In genomic region chr7:84779276-84779825, GRCm38 (mm10) we compare ENCODE assay signal across 8 mouse cellular contexts.
DNase-seq lines count a peak whose midpoint lies in the region; ATAC-seq and TF ChIP-seq lines count a peak whose summit lies in the region.

No protein-coding gene starts in this region.

- TF ChIP-seq CTCF in midbrain, postnatal 0 days (IDR thresholded peaks at IDR 0.05), result peak; percentile 88

- TF ChIP-seq POLR2A in limb, embryonic 14.5 days (IDR thresholded peaks at IDR 0.05; ENCODE audit: borderline replicate concordance, extremely low read depth, insufficient read depth, insufficient read length), result no peak

- no peaks in the 10 kb centered on the region for H3K27me3 ChIP-seq in embryonic facial prominence, embryonic 13.5 days
- H3K27me3 ChIP-seq in limb, embryonic 14.5 days (ENCODE audit: control insufficient read depth, insufficient read depth, low read length), result no peaks in the 10 kb centered on the region
- no peaks in the 10 kb centered on the region for H3K27me3 ChIP-seq in midbrain, postnatal 0 days (ENCODE audit: insufficient read depth, low read length)

- no peaks in the 10 kb centered on the region for H3K36me3 ChIP-seq in embryonic facial prominence, embryonic 13.5 days
- H3K36me3 ChIP-seq in limb, embryonic 14.5 days (ENCODE audit: control insufficient read depth, insufficient read depth, low read length), result no peaks in the 10 kb centered on the region
- H3K36me3 ChIP-seq in midbrain, postnatal 0 days (ENCODE audit: insufficient read depth, low read length), result no peaks in the 10 kb centered on the region

- no peak overlapping the region for H3K27ac ChIP-seq in embryonic facial prominence, embryonic 13.5 days
- no peak overlapping the region for H3K27ac ChIP-seq in limb, embryonic 14.5 days (replicated peaks; ENCODE audit: low read depth, low read length)
- H3K27ac ChIP-seq in midbrain, postnatal 0 days (ENCODE audit: low read depth, low read length), result no peak overlapping the region

- ATAC-seq in embryonic facial prominence, embryonic 13.5 days (ENCODE audit: insufficient number of reproducible peaks, insufficient read depth, low FRiP score, low TSS enrichment, low read depth), result peak; percentile 84
- ATAC-seq in limb, embryonic 14.5 days (ENCODE audit: low FRiP score, low read depth), result peak; percentile 92
- ATAC-seq in midbrain, postnatal 0 days (ENCODE audit: low FRiP score), result peak; percentile 97

- H3K4me2 ChIP-seq in embryonic facial prominence, embryonic 13.5 days, result peak overlapping the region; percentile 73
- peak overlapping the region; percentile 71 for H3K4me2 ChIP-seq in limb, embryonic 14.5 days (replicated peaks; ENCODE audit: low read depth, low read length, severe bottlenecking)
- peak overlapping the region; percentile 59 for H3K4me2 ChIP-seq in midbrain, postnatal 0 days (ENCODE audit: low read depth, low read length, poor library complexity, severe bottlenecking)

- no peaks in the 10 kb centered on the region for H3K4me1 ChIP-seq in embryonic facial prominence, embryonic 13.5 days
- no peaks in the 10 kb centered on the region for H3K4me1 ChIP-seq in limb, embryonic 14.5 days (ENCODE audit: control insufficient read depth, insufficient read depth, low read length)
- H3K4me1 ChIP-seq in midbrain, postnatal 0 days (ENCODE audit: insufficient read depth, low read length), result no peaks in the 10 kb centered on the region

- H3K9me3 ChIP-seq in embryonic facial prominence, embryonic 13.5 days, result no peaks in the 10 kb centered on the region
- H3K9me3 ChIP-seq in limb, embryonic 14.5 days (ENCODE audit: control insufficient read depth, low read length), result no peaks in the 10 kb centered on the region
- H3K9me3 ChIP-seq in midbrain, postnatal 0 days (ENCODE audit: low read length), result no peaks in the 10 kb centered on the region

- under 1% methylated on average over 30 of the region's 30 CpGs for WGBS in embryonic facial prominence, embryonic 13.5 days
- under 1% methylated on average over 30 of the region's 30 CpGs for WGBS in limb, embryonic 14.5 days
- under 1% methylated on average over 30 of the region's 30 CpGs for WGBS in midbrain, postnatal 0 days

- peak overlapping the region; percentile 74 for H3K9ac ChIP-seq in embryonic facial prominence, embryonic 13.5 days
- peak overlapping the region; percentile 63 for H3K9ac ChIP-seq in limb, embryonic 14.5 days (ENCODE audit: low read depth, low read length, severe bottlenecking)
- peak overlapping the region; percentile 61 for H3K9ac ChIP-seq in midbrain, postnatal 0 days (replicated peaks; ENCODE audit: low read length, poor library complexity, severe bottlenecking)

- H3K4me3 ChIP-seq in embryonic facial prominence, embryonic 13.5 days, result peak overlapping the region; percentile 54
- H3K4me3 ChIP-seq in limb, embryonic 14.5 days (replicated peaks; ENCODE audit: low read length), result peak overlapping the region; percentile 48
- peak overlapping the region; percentile 46 for H3K4me3 ChIP-seq in midbrain, postnatal 0 days (ENCODE audit: low read depth, low read length)

- DNase-seq in 3134 (ENCODE audit: extremely low read depth, insufficient read length, low spot score), result peak; percentile 89
- DNase-seq in adrenal gland, postnatal 36 days, result peak; percentile 89 to 91
- peak; percentile 78 for DNase-seq in heart, adult 8-10 months (ENCODE audit: low spot score)
- DNase-seq in kidney, adult 9 months, result peak; percentile 93
- peak; percentile 82 for DNase-seq in limb, embryonic 14.5 days (ENCODE audit: low spot score)
- DNase-seq in midbrain, postnatal 0 days (ENCODE audit: low spot score), result peak; percentile 90
- DNase-seq in spleen, postnatal 14 days (ENCODE audit: low spot score in 2 of 2), result peak; percentile 64 to 78
